Mouse (Mus musculus): ENCODE measurements around the gene Lsm5. TPM values are rescaled to one million over a fixed set of nuclear protein-coding genes. Genes with fewer than 3 reads are reported as not detected.
A peak's percentile ranks its signal among the peaks of the same experiment; 100 is the strongest.

The Lsm5 gene
- 114 and 133 TPM in 2 replicates for polyA plus RNA-seq (2015; fragmentation: Nextera tagmentation; extraction: Ambion mirVana)

DNA sequence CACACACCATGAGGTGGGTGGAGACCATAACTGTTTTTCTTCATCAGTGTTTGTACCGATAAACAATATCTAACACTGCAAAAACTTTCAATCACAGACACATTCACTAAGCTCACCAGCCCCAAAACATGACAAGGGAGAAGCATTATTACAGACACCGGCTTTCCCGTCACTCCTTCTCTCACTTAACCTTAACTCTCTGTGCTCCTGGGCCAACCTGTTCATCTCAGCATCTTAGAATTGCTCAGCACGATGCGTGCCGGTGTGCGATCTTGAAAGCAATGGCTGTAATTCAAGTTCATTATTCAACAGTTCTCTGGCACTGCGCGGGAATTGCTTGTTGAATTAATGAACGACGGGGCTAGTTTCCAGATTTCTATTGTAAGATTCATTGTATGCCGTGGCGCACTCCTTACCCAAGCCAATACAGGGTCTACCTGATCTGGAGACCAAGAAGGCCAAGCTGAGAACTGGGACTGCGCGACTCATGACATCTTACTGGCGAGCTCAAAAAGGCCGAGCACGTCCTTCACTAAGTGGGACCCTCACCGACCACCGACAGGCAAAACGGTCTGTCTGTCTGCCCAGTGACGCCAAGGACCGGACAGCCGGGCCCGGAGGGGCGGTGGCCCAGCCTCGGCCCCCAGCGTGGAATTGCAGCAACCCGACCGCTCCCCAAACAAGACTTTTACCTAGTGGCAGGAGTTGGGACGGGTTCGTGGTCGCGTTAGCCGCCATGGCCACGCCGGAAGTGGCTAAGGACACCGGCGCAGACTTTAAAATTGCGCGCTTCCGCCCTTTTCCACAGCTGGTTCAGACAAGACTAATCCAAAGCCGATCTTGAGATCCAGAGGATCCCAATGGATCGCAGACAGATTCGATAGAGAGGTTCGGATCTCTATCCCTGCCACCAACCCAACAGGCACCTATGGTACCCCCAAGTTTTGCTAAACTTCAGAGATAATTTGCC lies at the start of gene Lsm5:
Gene Lsm5 (minus strand): TSS at position 780 of the 970 bp plus-strand sequence.
- peak; percentile 92 for ATAC-seq (ENCODE audit: low read depth)
- Histone ChIP-seq H3K9ac (ENCODE audit: low read length) (peak within 1 kb of the TSS; percentile 82), H3K36me3 (ENCODE audit: control insufficient read depth, insufficient read depth, low read length) (no peaks in the 10 kb centered on the region), H3K4me1 (replicated peaks; ENCODE audit: control insufficient read depth, insufficient read depth, low read length) (peaks cover 3% of the 10 kb centered on the region), H3K9me3 (ENCODE audit: control insufficient read depth, low read length) (no peaks in the 10 kb centered on the region), H3K27ac (ENCODE audit: low read length) (peak within 1 kb of the TSS; percentile 1; the same call in 1 of the 2 replicates), H3K4me3 (ENCODE audit: low read length) (peak within 1 kb of the TSS; percentile 83), H3K4me2 (ENCODE audit: low read depth, low read length) (peak within 1 kb of the TSS; percentile 59), H3K27me3 (ENCODE audit: control insufficient read depth, insufficient read depth, low read depth, low read length) (no peaks in the 10 kb centered on the region)
- WGBS: under 1% methylated on average over 46 of the region's 46 CpGs

DNA sequence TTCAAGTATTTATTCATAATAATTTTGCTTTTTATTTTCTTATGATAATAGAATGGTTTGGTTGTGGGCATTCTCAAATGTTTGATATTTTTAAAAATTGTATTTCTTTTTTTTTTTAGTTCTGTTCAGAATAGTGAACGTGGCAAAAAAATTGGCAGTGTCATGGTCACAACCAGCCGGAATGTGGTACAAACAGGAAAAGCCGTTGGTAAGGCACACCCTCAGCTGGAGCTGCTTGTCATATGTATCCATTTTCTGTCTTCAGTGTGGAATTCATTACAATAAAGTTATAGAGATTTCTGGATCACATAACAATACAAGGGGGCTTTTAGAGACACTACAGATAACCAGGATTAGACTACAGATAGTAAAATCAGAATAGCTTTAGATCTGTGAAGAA lies 49.2 kb upstream of the Lsm5 start:
- H3K27ac ChIP-seq (ENCODE audit: low read length): no peak overlapping the region
- no peaks in the 10 kb centered on the region for H3K27me3 ChIP-seq (ENCODE audit: control insufficient read depth, insufficient read depth, low read depth, low read length)
- H3K4me2 ChIP-seq (ENCODE audit: low read depth, low read length): no peak overlapping the region
- H3K36me3 ChIP-seq (ENCODE audit: control insufficient read depth, insufficient read depth, low read length): peaks cover 15% of the 10 kb centered on the region
- no peaks in the 10 kb centered on the region for H3K9me3 ChIP-seq (ENCODE audit: control insufficient read depth, low read length)
- ATAC-seq (ENCODE audit: low read depth): no peak
- H3K4me3 ChIP-seq (ENCODE audit: low read length): no peak overlapping the region
- WGBS: 91% methylated on average over 3 of the region's 3 CpGs
- no peak overlapping the region for H3K9ac ChIP-seq (ENCODE audit: low read length)
- no peaks in the 10 kb centered on the region for H3K4me1 ChIP-seq (replicated peaks; ENCODE audit: control insufficient read depth, insufficient read depth, low read length)

DNA sequence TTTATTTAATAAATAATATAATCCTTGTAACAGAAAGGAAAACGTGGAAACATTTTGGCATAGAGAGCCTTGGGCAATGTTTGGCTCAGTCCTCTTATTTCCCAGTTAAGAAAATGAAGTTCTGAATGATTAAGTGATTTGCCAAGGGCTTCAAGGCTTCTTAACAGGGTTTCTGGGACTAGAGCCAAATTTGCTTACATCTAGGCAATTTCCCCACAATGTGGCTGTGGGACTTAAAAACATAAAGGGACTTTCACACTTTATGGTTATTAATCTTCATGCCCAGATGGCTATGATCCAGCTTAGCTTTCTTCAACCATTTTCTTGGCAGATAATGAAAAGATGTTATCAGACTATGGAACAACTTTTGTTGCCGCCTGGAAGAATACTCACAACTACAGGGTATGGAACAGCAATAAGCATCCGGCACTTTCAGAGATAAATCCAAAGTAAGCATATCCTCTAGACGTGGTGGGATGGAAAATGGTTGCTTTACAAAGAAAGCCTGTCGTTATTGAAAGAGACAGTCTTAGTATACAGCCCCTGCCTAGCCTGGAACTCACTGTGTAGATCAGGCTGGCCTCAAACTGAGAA lies 41.5 kb upstream of the Lsm5 start:
- peak; percentile 82 for ATAC-seq (ENCODE audit: low read depth)
- WGBS: 40% methylated on average over 5 of the region's 5 CpGs
- H3K9me3 ChIP-seq (ENCODE audit: control insufficient read depth, low read length): no peaks in the 10 kb centered on the region
- H3K4me1 ChIP-seq (replicated peaks; ENCODE audit: control insufficient read depth, insufficient read depth, low read length): no peaks in the 10 kb centered on the region
- no peak overlapping the region for H3K9ac ChIP-seq (ENCODE audit: low read length)
- H3K27ac ChIP-seq (ENCODE audit: low read length): peak overlapping the region; percentile 36; the same call in 1 of the 2 replicates
- H3K27me3 ChIP-seq (ENCODE audit: control insufficient read depth, insufficient read depth, low read depth, low read length): no peaks in the 10 kb centered on the region
- no peak overlapping the region for H3K4me3 ChIP-seq (ENCODE audit: low read length)
- H3K4me2 ChIP-seq (ENCODE audit: low read depth, low read length): no peak overlapping the region
- H3K36me3 ChIP-seq (ENCODE audit: control insufficient read depth, insufficient read depth, low read length): peaks cover 4% of the 10 kb centered on the region

DNA sequence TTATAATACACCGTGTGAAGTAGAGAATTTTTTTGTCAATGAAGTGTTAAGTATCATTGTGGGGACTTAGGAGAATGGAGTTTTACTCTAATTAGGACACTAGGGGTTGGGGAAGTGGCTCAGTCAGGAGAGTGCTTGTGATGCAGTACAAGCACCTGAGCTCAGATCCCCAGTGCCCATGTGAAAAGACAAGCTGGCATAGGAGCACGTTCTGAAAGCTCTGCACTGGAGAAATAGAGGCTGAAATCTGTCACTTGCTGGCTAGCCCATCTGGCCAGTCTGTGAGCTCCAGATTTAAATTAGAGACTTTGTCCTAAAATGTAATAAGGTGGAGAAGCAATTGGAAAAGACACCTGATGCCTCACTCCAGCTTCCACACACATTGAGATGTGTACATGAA lies 28.0 kb upstream of the Lsm5 start:
- Histone ChIP-seq H3K9me3 (ENCODE audit: control insufficient read depth, low read length) (no peaks in the 10 kb centered on the region), H3K4me1 (replicated peaks; ENCODE audit: control insufficient read depth, insufficient read depth, low read length) (no peaks in the 10 kb centered on the region), H3K27ac (ENCODE audit: low read length) (no peak overlapping the region), H3K27me3 (ENCODE audit: control insufficient read depth, insufficient read depth, low read depth, low read length) (no peaks in the 10 kb centered on the region), H3K9ac (ENCODE audit: low read length) (no peak overlapping the region), H3K4me3 (ENCODE audit: low read length) (no peak overlapping the region), H3K4me2 (ENCODE audit: low read depth, low read length) (no peak overlapping the region), H3K36me3 (ENCODE audit: control insufficient read depth, insufficient read depth, low read length) (peaks cover 16% of the 10 kb centered on the region)
- no peak for ATAC-seq (ENCODE audit: low read depth)
- WGBS: 83% methylated on average over 2 of the region's 2 CpGs

DNA sequence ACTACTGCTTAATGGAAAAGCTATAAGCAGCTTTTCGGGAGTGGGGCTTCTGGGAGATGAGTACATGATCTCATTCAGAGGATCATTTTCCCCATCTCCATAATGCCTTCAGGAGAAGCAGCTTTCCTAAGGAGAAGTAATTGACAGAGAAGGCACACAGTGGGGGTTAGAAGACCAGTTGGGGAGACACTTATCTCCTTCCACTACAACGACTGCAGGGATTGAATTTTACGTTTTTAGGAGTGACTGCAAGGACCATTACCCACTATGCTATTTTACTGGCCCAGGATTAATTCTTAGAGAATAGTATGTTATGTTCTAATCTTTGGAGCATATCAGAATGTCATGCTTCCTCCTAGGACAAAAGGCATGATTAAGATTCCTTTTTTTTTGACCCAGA lies 16.4 kb upstream of the Lsm5 start:
- Histone ChIP-seq H3K9me3 (ENCODE audit: control insufficient read depth, low read length) (no peaks in the 10 kb centered on the region), H3K4me2 (ENCODE audit: low read depth, low read length) (no peak overlapping the region), H3K4me1 (replicated peaks; ENCODE audit: control insufficient read depth, insufficient read depth, low read length) (peaks cover 15% of the 10 kb centered on the region), H3K36me3 (ENCODE audit: control insufficient read depth, insufficient read depth, low read length) (peaks cover 7% of the 10 kb centered on the region), H3K27me3 (ENCODE audit: control insufficient read depth, insufficient read depth, low read depth, low read length) (no peaks in the 10 kb centered on the region), H3K9ac (ENCODE audit: low read length) (no peak overlapping the region), H3K27ac (ENCODE audit: low read length) (no peak overlapping the region), H3K4me3 (ENCODE audit: low read length) (no peak overlapping the region)
- no peak for ATAC-seq (ENCODE audit: low read depth)
- 65% methylated on average over 3 of the region's 3 CpGs for WGBS

DNA sequence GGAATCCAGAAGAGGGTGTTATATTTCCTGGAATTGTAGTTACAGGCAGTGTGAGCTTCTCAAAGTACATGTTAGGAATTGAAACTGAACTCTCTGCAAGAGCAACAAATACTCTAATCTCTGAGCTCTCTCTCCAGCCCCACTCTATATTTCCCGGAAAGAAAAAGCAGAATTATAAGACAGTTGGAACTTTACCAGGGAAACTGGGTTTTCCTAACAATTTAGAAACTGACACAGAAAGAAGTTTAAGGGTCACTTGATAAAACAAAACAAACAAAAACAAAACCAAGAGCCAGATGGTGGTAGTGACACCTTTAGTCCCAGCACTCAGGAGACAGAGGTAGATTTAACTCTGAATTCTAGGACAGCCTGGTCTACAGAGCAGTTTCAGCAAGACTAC lies 14.6 kb upstream of the Lsm5 start:
- Histone ChIP-seq H3K9me3 (ENCODE audit: control insufficient read depth, low read length) (no peaks in the 10 kb centered on the region), H3K27me3 (ENCODE audit: control insufficient read depth, insufficient read depth, low read depth, low read length) (no peaks in the 10 kb centered on the region), H3K4me2 (ENCODE audit: low read depth, low read length) (no peak overlapping the region), H3K4me3 (ENCODE audit: low read length) (no peak overlapping the region), H3K27ac (ENCODE audit: low read length) (no peak overlapping the region), H3K36me3 (ENCODE audit: control insufficient read depth, insufficient read depth, low read length) (peaks cover 5% of the 10 kb centered on the region; the same call in 1 of the 2 replicates), H3K9ac (ENCODE audit: low read length) (no peak overlapping the region), H3K4me1 (replicated peaks; ENCODE audit: control insufficient read depth, insufficient read depth, low read length) (peaks cover 17% of the 10 kb centered on the region)
- WGBS: 81% methylated on average over 1 of the region's 1 CpGs
- no peak for ATAC-seq (ENCODE audit: low read depth)

DNA sequence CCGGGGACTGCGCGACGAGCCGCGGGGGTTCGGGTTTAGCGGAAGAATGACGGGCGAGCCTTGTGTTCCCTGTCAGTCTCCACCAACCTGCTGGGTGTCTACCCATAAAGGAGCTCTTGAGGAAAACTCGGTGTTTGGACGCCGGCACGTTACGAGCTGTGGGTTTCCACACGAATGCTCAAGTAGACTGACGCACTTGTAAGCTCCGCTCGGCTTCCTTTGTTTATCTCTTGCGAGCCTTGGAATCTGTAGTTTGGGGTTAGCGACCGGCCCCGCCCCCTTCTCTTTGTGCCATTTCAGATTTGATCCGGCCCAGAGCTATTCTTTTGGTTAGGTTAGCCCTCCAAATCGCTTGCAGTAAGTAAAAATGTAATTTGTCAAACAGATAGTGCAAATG lies 10.8 kb upstream of the Lsm5 start:
- Histone ChIP-seq H3K36me3 (ENCODE audit: control insufficient read depth, insufficient read depth, low read length) (no peaks in the 10 kb centered on the region), H3K9me3 (ENCODE audit: control insufficient read depth, low read length) (no peaks in the 10 kb centered on the region), H3K4me1 (replicated peaks; ENCODE audit: control insufficient read depth, insufficient read depth, low read length) (peaks cover 13% of the 10 kb centered on the region), H3K4me3 (ENCODE audit: low read length) (peak overlapping the region; percentile 92), H3K27ac (ENCODE audit: low read length) (peak overlapping the region; percentile 97), H3K4me2 (ENCODE audit: low read depth, low read length) (peak overlapping the region; percentile 80), H3K9ac (ENCODE audit: low read length) (peak overlapping the region; percentile 84), H3K27me3 (ENCODE audit: control insufficient read depth, insufficient read depth, low read depth, low read length) (no peaks in the 10 kb centered on the region)
- no peak; the same call in none of the 2 replicates for ATAC-seq (ENCODE audit: low read depth)
- under 1% methylated on average over 25 of the region's 25 CpGs for WGBS

DNA sequence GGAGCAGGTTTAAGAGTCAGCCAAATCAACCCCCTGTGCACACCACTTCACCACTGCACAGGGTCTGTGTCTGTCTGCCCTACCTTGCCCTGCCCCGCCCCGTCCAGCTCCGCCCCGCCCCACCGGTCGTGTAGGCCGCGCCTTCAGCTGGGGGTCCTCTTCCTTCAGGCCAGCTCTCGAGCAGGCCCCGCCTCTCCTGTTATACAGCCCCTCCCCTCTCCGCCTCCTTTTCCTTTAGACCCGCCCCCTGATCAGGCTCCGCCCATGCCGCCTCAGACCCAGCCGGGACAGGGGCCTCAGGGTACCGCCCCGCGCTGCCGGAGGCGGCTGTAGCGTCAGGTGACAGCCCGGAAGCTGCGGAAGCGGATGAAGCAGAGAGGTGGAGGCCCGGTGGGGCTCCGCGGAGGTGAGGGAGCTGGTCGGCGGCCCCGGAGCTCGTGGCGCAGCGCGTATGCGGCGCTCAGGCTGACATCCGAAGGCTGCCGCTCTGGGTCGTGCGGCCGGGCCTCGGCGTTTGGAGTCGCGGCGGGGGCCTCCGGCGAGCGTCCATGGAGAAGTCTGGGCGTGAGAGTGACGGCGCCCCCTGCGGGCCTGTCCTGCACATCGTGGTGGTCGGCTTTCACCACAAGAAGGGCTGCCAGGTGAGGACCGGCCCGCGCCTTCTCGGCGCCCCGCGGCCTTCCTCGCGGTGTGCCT lies 10.2 kb upstream of the Lsm5 start, which contains the start of gene Avl9:
Gene Avl9 (plus strand): TSS at position 326 of the 696 bp plus-strand sequence.
- peak within 1 kb of the TSS; percentile 92 for H3K4me3 ChIP-seq (ENCODE audit: low read length)
- peak within 1 kb of the TSS; percentile 80 for H3K4me2 ChIP-seq (ENCODE audit: low read depth, low read length)
- peak within 1 kb of the TSS; percentile 97 for H3K27ac ChIP-seq (ENCODE audit: low read length)
- H3K4me1 ChIP-seq (replicated peaks; ENCODE audit: control insufficient read depth, insufficient read depth, low read length): peaks cover 13% of the 10 kb centered on the region
- no peaks in the 10 kb centered on the region for H3K9me3 ChIP-seq (ENCODE audit: control insufficient read depth, low read length)
- peak within 1 kb of the TSS; percentile 84 for H3K9ac ChIP-seq (ENCODE audit: low read length)
- H3K27me3 ChIP-seq (ENCODE audit: control insufficient read depth, insufficient read depth, low read depth, low read length): no peaks in the 10 kb centered on the region
- under 1% methylated on average over 64 of the region's 64 CpGs for WGBS
- peak; percentile 99 for ATAC-seq (ENCODE audit: low read depth)
- H3K36me3 ChIP-seq (ENCODE audit: control insufficient read depth, insufficient read depth, low read length): no peaks in the 10 kb centered on the region

DNA sequence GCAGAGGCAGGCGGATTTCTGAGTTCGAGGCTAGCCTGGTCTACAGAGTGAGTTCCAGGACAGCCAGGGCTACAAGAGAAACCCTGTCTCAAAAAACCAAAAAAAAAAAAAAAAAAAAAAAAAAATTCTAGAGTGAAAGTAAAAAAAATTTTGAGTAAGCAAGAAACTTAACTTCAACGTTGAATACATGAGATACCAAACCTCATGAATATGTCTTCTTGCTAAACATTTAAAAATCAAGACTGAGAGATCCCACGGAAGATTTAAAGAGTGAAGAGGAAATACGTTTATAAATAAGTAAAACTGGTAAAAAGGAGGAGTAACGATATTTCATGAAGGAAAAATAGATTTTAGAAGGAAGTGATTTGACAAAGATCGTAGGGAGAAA lies 9.7 kb upstream of the Lsm5 start:
- 0 out of 2 replicates have a peak overlapping the region, but pooled peaks have one; percentile 28 for H3K9ac ChIP-seq (ENCODE audit: low read length)
- ATAC-seq (ENCODE audit: low read depth): no peak
- H3K27me3 ChIP-seq (ENCODE audit: control insufficient read depth, insufficient read depth, low read depth, low read length): no peaks in the 10 kb centered on the region
- H3K4me2 ChIP-seq (ENCODE audit: low read depth, low read length): peak overlapping the region; percentile 80
- peaks cover 13% of the 10 kb centered on the region for H3K4me1 ChIP-seq (replicated peaks; ENCODE audit: control insufficient read depth, insufficient read depth, low read length)
- H3K27ac ChIP-seq (ENCODE audit: low read length): no peak overlapping the region; the same call in 1 of the 2 replicates
- H3K9me3 ChIP-seq (ENCODE audit: control insufficient read depth, low read length): no peaks in the 10 kb centered on the region
- WGBS: 40% methylated on average over 7 of the region's 7 CpGs
- no peaks in the 10 kb centered on the region for H3K36me3 ChIP-seq (ENCODE audit: control insufficient read depth, insufficient read depth, low read length)
- H3K4me3 ChIP-seq (ENCODE audit: low read length): peak overlapping the region; percentile 92

Measured in lung, embryonic 16.5 days (tissue).